Mouse (Mus musculus): ENCODE measurements at regions not wholly inside any gene's neighbourhood (a gene's known extent, or its start where the extent isn't known, plus 50 kb on each side); places are given as distances from the start of the nearest gene placed in this dataset.

DNA sequence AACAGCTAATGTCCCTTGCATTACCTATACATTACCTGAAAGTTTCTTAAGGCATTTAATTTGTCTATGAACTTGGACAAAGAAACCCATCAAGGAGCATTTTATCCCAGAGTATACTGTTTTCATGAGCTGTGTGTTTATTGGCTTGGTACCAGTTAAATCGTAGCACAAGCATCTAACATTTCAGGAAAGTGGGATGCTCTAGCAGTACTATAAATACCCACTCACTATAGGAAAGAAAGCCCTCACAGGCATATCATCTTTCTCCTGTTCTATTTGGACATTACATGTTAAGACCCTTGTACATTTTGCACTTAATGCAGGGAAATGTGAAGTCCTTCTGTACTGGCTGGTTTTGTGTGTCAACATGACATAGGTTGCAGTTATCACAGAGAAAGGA lies 163.9 kb downstream of the Ptprc start:
- DNase-seq, result no peak
- ATAC-seq, result no peak
- Histone ChIP-seq H3K9me3 (ENCODE audit: low read length) (no peaks in the 10 kb centered on the region), H3K4me2 (ENCODE audit: low read depth, low read length) (no peak overlapping the region), H3K9ac (replicated peaks) (no peak overlapping the region), H3K36me3 (replicated peaks; ENCODE audit: insufficient read depth, low read length) (no peaks in the 10 kb centered on the region), H3K4me1 (ENCODE audit: insufficient read depth) (no peaks in the 10 kb centered on the region), H3K27me3 (ENCODE audit: insufficient read depth, low read length) (no peaks in the 10 kb centered on the region), H3K27ac (ENCODE audit: low read depth) (no peak overlapping the region), H3K4me3 (ENCODE audit: low read depth, low read length) (no peak overlapping the region)
- TF ChIP-seq EP300 (IDR thresholded peaks at IDR 0.05; ENCODE audit: low read depth), result no peak
- no peak for TF ChIP-seq CTCF (IDR thresholded peaks at IDR 0.05; ENCODE audit: low read depth)
- 65% methylated on average over 1 of the region's 1 CpGs for WGBS (ENCODE audit: insufficient replicate concordance)

DNA sequence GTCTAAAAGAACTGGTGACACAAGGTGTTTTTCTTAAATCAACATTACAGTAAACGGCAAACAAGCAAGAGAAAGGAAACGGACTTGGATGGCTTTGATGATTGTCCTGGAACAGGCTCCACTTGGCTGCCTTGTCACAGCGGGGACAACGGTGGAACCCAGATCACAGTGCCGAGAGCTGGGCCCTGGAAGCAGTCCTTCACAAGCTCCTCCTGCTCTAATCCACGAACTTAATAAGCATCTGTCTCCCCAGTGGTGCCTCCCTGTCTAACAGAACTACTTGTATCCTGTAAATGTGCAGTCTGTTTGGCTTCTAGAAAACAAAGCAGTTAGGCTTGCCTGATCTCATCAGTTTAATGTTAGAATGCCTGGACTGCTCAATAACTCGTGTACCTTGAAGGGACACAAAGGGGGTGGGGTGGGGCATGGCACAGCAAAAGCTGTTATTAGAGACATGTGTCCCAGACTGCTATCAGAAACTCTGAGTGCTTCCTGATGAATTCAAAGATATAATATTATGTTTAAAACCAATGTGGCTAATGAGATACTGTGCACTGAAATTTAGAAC lies 164.5 kb downstream of the Ptprc start:
- Histone ChIP-seq H3K4me3 (ENCODE audit: low read depth, low read length) (no peak overlapping the region), H3K9me3 (ENCODE audit: low read length) (no peaks in the 10 kb centered on the region), H3K36me3 (replicated peaks; ENCODE audit: insufficient read depth, low read length) (no peaks in the 10 kb centered on the region), H3K4me2 (ENCODE audit: low read depth, low read length) (no peak overlapping the region), H3K27ac (ENCODE audit: low read depth) (no peak overlapping the region), H3K4me1 (ENCODE audit: insufficient read depth) (no peaks in the 10 kb centered on the region), H3K9ac (replicated peaks) (no peak overlapping the region), H3K27me3 (ENCODE audit: insufficient read depth, low read length) (no peaks in the 10 kb centered on the region)
- 53% methylated on average over 7 of the region's 7 CpGs for WGBS (ENCODE audit: insufficient replicate concordance)
- no peak for DNase-seq
- TF ChIP-seq CTCF (IDR thresholded peaks at IDR 0.05; ENCODE audit: low read depth), result no peak
- no peak for TF ChIP-seq EP300 (IDR thresholded peaks at IDR 0.05; ENCODE audit: low read depth)
- no peak for ATAC-seq

DNA sequence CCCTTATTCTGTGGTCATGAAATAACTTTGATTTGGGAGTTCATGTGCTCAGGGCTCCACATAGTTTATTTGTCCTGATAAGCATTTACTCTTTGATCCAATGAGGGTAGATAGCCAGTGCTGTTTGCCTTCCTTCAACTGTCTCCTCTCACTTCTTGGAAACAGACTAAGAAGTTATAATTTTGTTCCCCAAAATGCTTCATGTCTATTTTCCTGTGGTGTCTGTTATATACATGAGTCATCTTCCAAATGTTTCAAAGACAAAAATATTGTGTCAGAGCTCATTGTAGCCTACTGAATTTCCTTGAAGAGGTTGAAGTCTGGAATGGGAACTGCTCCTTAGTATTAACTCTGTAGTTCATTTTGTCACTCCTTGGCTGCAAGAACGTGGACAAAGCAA lies 168.7 kb downstream of the Ptprc start:
- no peaks in the 10 kb centered on the region for H3K9me3 ChIP-seq (ENCODE audit: low read length)
- ATAC-seq, result no peak
- no peak overlapping the region for H3K4me2 ChIP-seq (ENCODE audit: low read depth, low read length)
- no peak overlapping the region for H3K4me3 ChIP-seq (ENCODE audit: low read depth, low read length)
- DNase-seq, result no peak
- H3K9ac ChIP-seq (replicated peaks), result no peak overlapping the region
- TF ChIP-seq EP300 (IDR thresholded peaks at IDR 0.05; ENCODE audit: low read depth) (no peak), CTCF (IDR thresholded peaks at IDR 0.05; ENCODE audit: low read depth) (no peak)
- no peaks in the 10 kb centered on the region for H3K36me3 ChIP-seq (replicated peaks; ENCODE audit: insufficient read depth, low read length)
- no peaks in the 10 kb centered on the region for H3K4me1 ChIP-seq (ENCODE audit: insufficient read depth)
- 51% methylated on average over 1 of the region's 1 CpGs for WGBS (ENCODE audit: insufficient replicate concordance)
- no peak overlapping the region for H3K27ac ChIP-seq (ENCODE audit: low read depth)
- no peaks in the 10 kb centered on the region for H3K27me3 ChIP-seq (ENCODE audit: insufficient read depth, low read length)

DNA sequence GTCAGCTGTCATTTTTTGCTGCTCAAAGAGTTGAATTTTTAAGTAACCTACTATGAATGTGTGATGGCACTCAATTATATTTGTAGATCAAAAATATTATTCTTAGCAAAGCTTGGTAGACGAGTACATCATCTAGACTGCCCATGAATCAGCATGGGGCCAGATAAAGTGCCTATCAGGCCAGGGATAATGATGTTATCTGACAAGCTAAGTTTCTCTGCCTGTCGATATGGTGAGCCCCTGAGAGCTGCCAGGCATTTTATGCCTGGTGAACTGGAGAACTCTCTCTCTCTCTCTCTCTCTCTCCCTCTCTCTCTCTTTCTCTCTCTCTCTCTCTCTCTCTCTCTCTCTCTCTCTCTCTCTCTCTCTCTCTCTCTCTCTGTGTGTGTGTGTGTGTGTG lies 171.2 kb downstream of the Ptprc start:
- Histone ChIP-seq H3K36me3 (replicated peaks; ENCODE audit: insufficient read depth, low read length) (no peaks in the 10 kb centered on the region), H3K4me1 (ENCODE audit: insufficient read depth) (no peaks in the 10 kb centered on the region), H3K27me3 (ENCODE audit: insufficient read depth, low read length) (no peaks in the 10 kb centered on the region), H3K9me3 (ENCODE audit: low read length) (no peaks in the 10 kb centered on the region), H3K27ac (ENCODE audit: low read depth) (no peak overlapping the region), H3K4me2 (ENCODE audit: low read depth, low read length) (no peak overlapping the region), H3K9ac (replicated peaks) (no peak overlapping the region), H3K4me3 (ENCODE audit: low read depth, low read length) (no peak overlapping the region)
- no peak for TF ChIP-seq CTCF (IDR thresholded peaks at IDR 0.05; ENCODE audit: low read depth)
- no peak for TF ChIP-seq EP300 (IDR thresholded peaks at IDR 0.05; ENCODE audit: low read depth)
- ATAC-seq, result no peak
- WGBS (ENCODE audit: insufficient replicate concordance), result 52% methylated on average over 2 of the region's 2 CpGs
- no peak for DNase-seq

DNA sequence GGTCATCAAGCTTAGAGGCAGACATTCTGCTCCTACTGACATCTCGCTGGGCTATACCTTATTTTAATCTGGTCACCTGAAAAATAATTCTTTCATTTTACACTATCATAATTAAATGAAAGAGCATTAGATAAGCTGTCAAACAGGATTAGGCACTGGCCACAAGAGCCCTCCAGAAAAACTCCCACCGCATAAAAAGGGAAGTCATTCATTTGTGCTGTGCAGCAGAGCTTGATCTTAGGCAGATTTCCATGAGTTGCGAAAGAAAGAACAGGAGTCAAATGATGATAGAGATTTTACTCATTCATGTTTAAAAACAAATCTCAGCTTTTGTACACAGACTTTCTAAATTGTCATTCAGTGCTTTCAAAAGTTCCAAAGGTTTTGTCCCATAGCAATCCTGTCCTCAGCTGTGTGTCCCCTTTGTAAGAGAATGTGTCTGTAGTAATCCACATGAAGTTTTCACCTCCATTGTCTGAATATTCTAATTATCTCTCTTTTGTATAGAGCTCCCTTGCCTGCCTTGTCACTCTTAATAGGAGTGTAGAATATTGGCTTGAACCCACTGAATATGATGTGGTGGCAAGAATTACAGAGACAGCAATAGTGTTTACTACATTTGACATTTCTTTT lies 176.1 kb downstream of the Ptprc start:
- Histone ChIP-seq H3K4me3 (ENCODE audit: low read depth, low read length) (no peak overlapping the region), H3K9ac (replicated peaks) (no peak overlapping the region), H3K36me3 (replicated peaks; ENCODE audit: insufficient read depth, low read length) (no peaks in the 10 kb centered on the region), H3K27me3 (ENCODE audit: insufficient read depth, low read length) (no peaks in the 10 kb centered on the region), H3K9me3 (ENCODE audit: low read length) (no peaks in the 10 kb centered on the region), H3K27ac (ENCODE audit: low read depth) (no peak overlapping the region), H3K4me2 (ENCODE audit: low read depth, low read length) (no peak overlapping the region), H3K4me1 (ENCODE audit: insufficient read depth) (no peaks in the 10 kb centered on the region)
- WGBS (ENCODE audit: insufficient replicate concordance), result 50% methylated on average over 3 of the region's 3 CpGs
- ATAC-seq (no peak), DNase-seq (no peak)
- TF ChIP-seq EP300 (IDR thresholded peaks at IDR 0.05; ENCODE audit: low read depth) (no peak), CTCF (IDR thresholded peaks at IDR 0.05; ENCODE audit: low read depth) (no peak)

DNA sequence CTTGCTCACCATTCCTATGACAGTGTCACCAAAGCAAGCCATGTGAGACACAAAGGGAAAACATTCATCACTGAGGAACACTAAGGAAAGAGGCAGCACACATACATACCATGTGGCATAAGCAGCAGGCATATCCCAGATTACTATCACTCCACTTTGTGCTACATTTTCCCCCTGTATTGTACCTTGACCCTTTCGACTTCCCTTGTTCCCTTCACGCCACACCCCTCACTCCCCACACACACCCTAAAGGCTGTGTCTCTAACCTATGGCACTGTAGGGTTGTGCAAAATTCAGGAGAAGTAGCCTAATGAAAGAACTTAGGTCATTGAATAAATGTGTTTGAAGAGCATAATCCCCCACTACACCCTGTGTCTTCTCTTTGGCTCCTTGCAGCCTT lies 179.5 kb downstream of the Ptprc start:
- WGBS (ENCODE audit: insufficient replicate concordance), result 76% methylated on average over 2 of the region's 2 CpGs
- no peak overlapping the region for H3K4me3 ChIP-seq (ENCODE audit: low read depth, low read length)
- TF ChIP-seq EP300 (IDR thresholded peaks at IDR 0.05; ENCODE audit: low read depth) (no peak), CTCF (IDR thresholded peaks at IDR 0.05; ENCODE audit: low read depth) (no peak)
- no peak for ATAC-seq
- no peak overlapping the region for H3K9ac ChIP-seq (replicated peaks)
- no peak overlapping the region for H3K27ac ChIP-seq (ENCODE audit: low read depth)
- H3K4me2 ChIP-seq (ENCODE audit: low read depth, low read length), result no peak overlapping the region
- H3K27me3 ChIP-seq (ENCODE audit: insufficient read depth, low read length), result no peaks in the 10 kb centered on the region
- no peaks in the 10 kb centered on the region for H3K4me1 ChIP-seq (ENCODE audit: insufficient read depth)
- no peaks in the 10 kb centered on the region for H3K9me3 ChIP-seq (ENCODE audit: low read length)
- DNase-seq, result no peak
- no peaks in the 10 kb centered on the region for H3K36me3 ChIP-seq (replicated peaks; ENCODE audit: insufficient read depth, low read length)
